Mouse (Mus musculus) neutrophil, adult 5-6 weeks (primary cell): ENCODE data around the gene Ltbr. TPM values are rescaled to one million over a fixed set of nuclear protein-coding genes. Genes with fewer than 3 reads are reported as not detected.

ENCODE experiments used
- total RNA-seq: library from RNA; stranded (forward); fragments of 200-1000 nt; gene quantifications from 2 replicates; pipeline ENCODE4 v1.2.3, GENCODE M21; 2017

Ltbr gene
- total RNA-seq, 1 experiment from 2014 or later: 45.6 TPM

Other genes with a start within 250 kb of the Ltbr start
- 1.6 and 3.1 TPM in 2 replicates for gene Lpar5, start 246.0 kb downstream of the Ltbr start, total RNA-seq
- gene Chd4, start 217.9 kb downstream of the Ltbr start, total RNA-seq: 363 and 367 TPM in 2 replicates
- 26.8 and 26.9 TPM in 2 replicates for gene Nop2, start 182.0 kb downstream of the Ltbr start, total RNA-seq
- 36.6 and 37.5 TPM in 2 replicates for gene Iffo1, start 168.6 kb downstream of the Ltbr start, total RNA-seq
- 562 and 577 TPM in 2 replicates for gene Gapdh, start 147.4 kb downstream of the Ltbr start, total RNA-seq
- gene Ncapd2, start 122.2 kb downstream of the Ltbr start, total RNA-seq: 42.5 and 66.2 TPM in 2 replicates
- 23.8 and 25.4 TPM in 2 replicates for gene Mrpl51, start 122.1 kb downstream of the Ltbr start, total RNA-seq
- gene Vamp1, start 98.3 kb downstream of the Ltbr start, total RNA-seq: 56.0 and 57.8 TPM in 2 replicates
- 22.1 and 24.0 TPM in 2 replicates for gene Tapbpl, start 82.0 kb downstream of the Ltbr start, total RNA-seq
- 23.3 and 25.0 TPM in 2 replicates for gene Cd27, start 76.9 kb downstream of the Ltbr start, total RNA-seq
- 0.23 TPM in 1 of 2 replicates, not detected in the other for gene Tuba3a, start 27.8 kb downstream of the Ltbr start, total RNA-seq
- 11.6 and 12.6 TPM in 2 replicates for gene Scnn1a, start 6.8 kb upstream of the Ltbr start, total RNA-seq
- 202 and 215 TPM in 2 replicates for gene Tnfrsf1a, start 35.5 kb upstream of the Ltbr start, total RNA-seq
- 0.25 and 0.35 TPM in 2 replicates for gene Plekhg6, start 66.9 kb upstream of the Ltbr start, total RNA-seq
- gene Cd9, start 180.9 kb upstream of the Ltbr start, total RNA-seq: 199 and 205 TPM in 2 replicates
- gene Vwf, start 232.9 kb upstream of the Ltbr start, total RNA-seq: 5.7 and 8.6 TPM in 2 replicates